Mouse (Mus musculus) bone marrow macrophage, adult 2 months (primary cell): ENCODE measurements around the gene Slc4a1ap.

ENCODE experiments used
- CTCF ChIP-seq: IDR thresholded peaks from 2 replicates; pipeline ENCODE4 v1.5.1; 2012; ENCODE audit warnings: low read depth, mild to moderate bottlenecking, low read length, moderate library complexity
- POLR2A ChIP-seq: IDR thresholded peaks from 2 replicates; pipeline ENCODE4 v1.6.1; 2012; ENCODE audit warnings: mild to moderate bottlenecking, low read depth, low read length, borderline replicate concordance

DNA sequence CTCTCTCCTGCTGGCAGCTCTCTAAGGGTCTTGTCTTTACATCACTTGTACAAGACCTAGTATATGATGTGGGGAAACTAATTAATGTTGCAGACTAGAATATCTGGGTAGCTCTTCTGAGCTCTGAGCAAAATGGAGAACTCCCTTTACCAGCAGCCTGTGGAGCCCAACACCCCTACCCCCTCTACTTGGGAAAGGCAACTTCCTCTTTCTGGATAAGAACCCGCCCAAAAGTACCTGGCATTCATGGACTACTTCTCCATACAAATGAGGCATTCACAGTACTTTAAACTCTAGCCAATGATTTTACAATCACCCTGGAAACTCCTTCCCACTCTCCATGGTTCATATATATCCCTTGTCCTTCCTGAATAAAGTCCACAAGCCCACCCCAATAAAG is 14.3 kb upstream of the Slc4a1ap start:
- TF ChIP-seq CTCF (no peak), POLR2A (no peak)
